Mouse (Mus musculus) ES-Bruce4 (cell line): Measurements from ENCODE around the gene Rtkn. TPM values are rescaled to one million over a fixed set of nuclear protein-coding genes. Genes with fewer than 3 reads are reported as not detected.

Source experiments
- H3K27ac ChIP-seq: 2 replicates; pipeline ENCODE4 v1.5.1; 2012; ENCODE audit warnings: low read length, inconsistent platforms; ENCODE audit not compliant: insufficient read depth
- H3K27me3 ChIP-seq: 2 replicates; pipeline ENCODE4 v1.6.1; 2012; ENCODE audit warnings: mild to moderate bottlenecking, low read length, inconsistent platforms; ENCODE audit not compliant: control insufficient read depth, poor library complexity, insufficient read depth, severe bottlenecking
- H3K36me3 ChIP-seq: 2 replicates; pipeline ENCODE4 v1.6.1; 2012; ENCODE audit warnings: inconsistent platforms, mild to moderate bottlenecking, low read length, moderate library complexity; ENCODE audit not compliant: control insufficient read depth, poor library complexity, insufficient read depth, severe bottlenecking
- H3K4me1 ChIP-seq: one replicate; pipeline ENCODE4 v1.8.1; 2011; ENCODE audit warnings: low read length; ENCODE audit not compliant: control insufficient read depth, insufficient read depth
- H3K4me3 ChIP-seq: 2 replicates; pipeline ENCODE4 v1.5.1; 2011; ENCODE audit warnings: low read depth, mild to moderate bottlenecking, low read length
- H3K9ac ChIP-seq: 2 replicates; pipeline ENCODE4 v1.6.1; 2012; ENCODE audit warnings: low read depth, mild to moderate bottlenecking, inconsistent platforms; ENCODE audit not compliant: poor library complexity, severe bottlenecking
- H3K9me3 ChIP-seq: replicated peaks from 2 replicates; pipeline ENCODE4 v1.6.1; 2012; ENCODE audit warnings: mild to moderate bottlenecking, low read length, inconsistent platforms; ENCODE audit not compliant: control insufficient read depth, poor library complexity, insufficient read depth, severe bottlenecking
- CTCF ChIP-seq: IDR thresholded peaks from one replicate; pipeline ENCODE4 v1.8.1; 2011; ENCODE audit warnings: low read depth, low read length
- EP300 ChIP-seq: IDR thresholded peaks from 2 replicates; pipeline ENCODE4 v1.6.1; 2011; ENCODE audit warnings: low read depth, low read length; ENCODE audit not compliant: insufficient read depth
- POLR2A ChIP-seq: IDR thresholded peaks from one replicate; pipeline ENCODE4 v1.8.1; 2011; ENCODE audit warnings: low read length; ENCODE audit not compliant: insufficient read depth
- polyA plus RNA-seq: library from polyadenylated mRNA; stranded (reverse); fragments of >200 nt; gene quantifications from 2 replicates; pipeline ENCODE4 v1.2.4, GENCODE M21; 2011; ENCODE audit warnings: low read depth; ENCODE audit not compliant: missing spikeins, insufficient read depth, insufficient read length

The Rtkn gene
- polyA plus RNA-seq, 1 experiment, result 10.4 TPM

DNA sequence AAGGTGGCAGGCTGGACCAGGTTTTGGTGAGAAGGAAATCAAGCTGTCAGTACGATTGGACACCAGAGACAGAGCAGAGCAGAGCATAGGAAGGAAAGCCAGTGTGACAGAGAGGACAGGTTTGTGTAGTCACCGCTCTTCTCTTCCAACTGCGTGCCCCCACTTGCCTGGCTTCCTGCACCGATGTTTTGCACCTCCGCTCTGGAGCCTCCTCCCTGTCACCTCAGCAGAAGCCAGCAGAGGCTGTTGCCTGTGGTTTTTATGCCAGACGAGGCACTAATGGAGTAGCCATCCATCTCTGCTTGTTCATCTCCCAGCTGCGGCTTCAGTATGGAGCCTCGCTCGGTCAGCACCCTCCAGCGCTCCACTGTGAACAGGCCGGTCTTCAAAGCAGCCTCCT is 7.6 kb downstream of the Rtkn start:
- no peak for TF ChIP-seq EP300
- no peak for TF ChIP-seq CTCF
- TF ChIP-seq POLR2A, result no peak
- Histone ChIP-seq H3K9ac (0 out of 2 replicates have a peak overlapping the region, but pooled peaks have one; percentile 70), H3K4me1 (peaks cover 3% of the 10 kb centered on the region), H3K9me3 (no peaks in the 10 kb centered on the region), H3K27me3 (no peaks in the 10 kb centered on the region), H3K4me3 (peak overlapping the region; percentile 4; the same call in 1 of the 2 replicates), H3K36me3 (no peaks in the 10 kb centered on the region), H3K27ac (no peak overlapping the region)

DNA sequence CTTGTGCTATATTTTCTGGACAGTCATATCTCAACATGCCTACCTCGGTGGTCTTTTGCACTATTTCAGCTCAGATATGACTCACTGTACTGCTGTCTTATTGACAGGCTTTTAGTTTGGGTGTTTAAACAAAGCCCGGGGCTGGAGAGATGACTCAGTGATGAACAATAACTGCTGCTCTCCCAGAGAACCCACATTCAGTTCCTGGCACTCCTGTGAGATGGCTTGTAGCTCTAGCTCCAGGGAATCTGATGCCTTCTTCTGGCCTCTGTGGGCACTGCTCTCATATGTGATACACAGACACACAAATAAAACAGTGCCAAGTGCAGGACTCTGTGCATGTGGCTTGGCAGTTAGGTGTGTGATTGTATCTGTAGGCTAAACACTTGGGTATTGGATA is 9.9 kb downstream of the Rtkn start:
- Histone ChIP-seq H3K36me3 (no peaks in the 10 kb centered on the region), H3K4me3 (no peak overlapping the region), H3K27ac (no peak overlapping the region), H3K9ac (no peak overlapping the region), H3K4me1 (peaks cover 2% of the 10 kb centered on the region), H3K27me3 (no peaks in the 10 kb centered on the region), H3K9me3 (no peaks in the 10 kb centered on the region)
- TF ChIP-seq CTCF (no peak), POLR2A (no peak), EP300 (no peak)

DNA sequence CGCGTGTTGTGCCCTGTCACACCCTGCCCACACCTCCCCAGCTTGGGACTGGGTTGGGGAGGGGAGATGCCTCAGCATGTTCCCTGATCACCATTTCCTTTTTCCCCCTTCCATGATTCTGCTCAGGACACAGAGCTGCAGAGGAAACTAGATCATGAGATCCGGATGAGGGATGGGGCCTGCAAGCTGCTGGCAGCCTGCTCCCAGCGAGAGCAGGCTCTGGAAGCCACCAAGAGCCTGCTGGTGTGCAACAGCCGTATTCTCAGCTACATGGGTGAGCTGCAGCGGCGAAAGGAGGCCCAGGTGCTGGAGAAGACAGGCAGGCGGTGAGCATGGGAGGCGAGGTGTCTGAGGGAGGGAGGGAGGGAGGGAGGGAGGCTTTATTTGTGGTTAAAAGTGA is 10.5 kb downstream of the Rtkn start:
- H3K9ac ChIP-seq, result peak overlapping the region; percentile 16; the same call in 1 of the 2 replicates
- no peaks in the 10 kb centered on the region for H3K36me3 ChIP-seq
- no peak for TF ChIP-seq POLR2A
- H3K4me1 ChIP-seq, result peaks cover 2% of the 10 kb centered on the region
- H3K4me3 ChIP-seq, result no peak overlapping the region
- no peaks in the 10 kb centered on the region for H3K9me3 ChIP-seq
- H3K27ac ChIP-seq, result no peak overlapping the region
- no peaks in the 10 kb centered on the region for H3K27me3 ChIP-seq

DNA sequence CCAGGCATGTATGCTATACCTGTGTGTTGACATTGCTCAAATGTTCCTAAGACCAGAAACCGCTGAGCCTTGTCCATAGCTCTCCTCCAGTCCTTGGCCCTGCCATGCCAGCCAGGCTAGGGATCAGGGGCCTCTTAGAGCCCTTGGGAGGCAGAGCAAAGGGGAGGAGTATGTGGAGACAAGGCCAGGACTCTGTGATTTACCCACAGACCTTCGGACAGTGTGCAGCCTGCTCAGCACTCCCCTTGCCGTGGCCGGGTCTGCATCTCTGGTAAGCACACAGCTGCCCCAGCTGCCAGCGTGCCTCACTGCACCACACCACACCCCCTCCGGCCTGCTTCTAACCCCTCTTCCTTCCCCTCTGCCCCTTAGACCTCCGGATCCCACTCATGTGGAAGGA is 12.0 kb downstream of the Rtkn start:
- no peaks in the 10 kb centered on the region for H3K27me3 ChIP-seq
- H3K9ac ChIP-seq, result no peak overlapping the region
- H3K36me3 ChIP-seq, result no peaks in the 10 kb centered on the region
- TF ChIP-seq EP300, result no peak
- TF ChIP-seq CTCF, result no peak
- TF ChIP-seq POLR2A, result no peak
- no peak overlapping the region for H3K27ac ChIP-seq
- no peaks in the 10 kb centered on the region for H3K4me1 ChIP-seq
- no peaks in the 10 kb centered on the region for H3K9me3 ChIP-seq
- no peak overlapping the region for H3K4me3 ChIP-seq

DNA sequence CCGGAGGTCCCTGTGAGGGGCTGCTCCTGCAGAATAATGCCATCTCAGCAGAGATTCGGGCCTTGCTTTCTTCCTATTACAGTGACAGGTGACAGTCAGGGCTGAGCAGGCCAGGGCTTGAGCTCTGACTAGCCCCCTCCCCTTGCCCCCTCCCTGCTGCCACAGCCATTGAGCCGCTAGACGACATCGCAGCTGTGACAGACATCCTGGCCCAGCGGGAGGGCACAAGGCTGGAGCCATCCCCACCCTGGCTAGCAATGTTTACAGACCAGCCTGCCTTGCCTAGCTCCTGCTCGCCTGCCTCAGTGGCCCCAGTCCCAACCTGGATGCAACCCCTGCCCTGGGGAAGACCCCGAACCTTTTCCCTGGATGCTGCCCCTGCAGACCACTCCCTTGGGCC is 16.5 kb downstream of the Rtkn start:
- Histone ChIP-seq H3K9ac (no peak overlapping the region), H3K27me3 (no peaks in the 10 kb centered on the region), H3K4me1 (no peaks in the 10 kb centered on the region), H3K27ac (no peak overlapping the region), H3K4me3 (no peak overlapping the region), H3K36me3 (no peaks in the 10 kb centered on the region), H3K9me3 (no peaks in the 10 kb centered on the region)
- TF ChIP-seq CTCF (no peak), POLR2A (no peak), EP300 (no peak)

DNA sequence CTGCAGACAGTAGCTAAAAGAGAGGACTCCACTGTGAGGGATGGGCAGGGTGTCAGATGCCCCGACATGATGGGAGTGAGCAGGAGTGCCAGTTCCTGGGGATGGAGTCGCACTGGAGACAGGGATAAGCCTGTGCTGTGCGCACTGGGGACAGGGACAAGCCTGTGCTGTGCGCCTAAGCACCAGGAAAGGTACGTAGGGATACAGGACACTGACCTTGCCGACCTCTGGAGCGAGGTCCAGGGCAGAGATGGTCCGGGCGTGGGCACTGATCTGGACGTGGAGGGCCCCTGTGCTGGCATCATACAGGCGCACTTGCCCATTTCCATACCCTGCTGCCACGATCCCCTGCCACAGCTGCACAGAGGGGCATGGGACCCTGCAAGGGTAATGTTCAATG is 17.8 kb downstream of the Rtkn start:
- H3K9ac ChIP-seq, result no peak overlapping the region
- H3K4me3 ChIP-seq, result no peak overlapping the region
- H3K36me3 ChIP-seq, result no peaks in the 10 kb centered on the region
- H3K27ac ChIP-seq, result no peak overlapping the region
- no peaks in the 10 kb centered on the region for H3K4me1 ChIP-seq
- TF ChIP-seq CTCF (no peak), POLR2A (no peak), EP300 (no peak)
- no peaks in the 10 kb centered on the region for H3K9me3 ChIP-seq
- H3K27me3 ChIP-seq, result no peaks in the 10 kb centered on the region
